Mouse (Mus musculus) erythroblast, embryonic 14.5 days (primary cell): ENCODE measurements around the gene Pkib.

Experiments used
- GATA1 ChIP-seq: IDR thresholded peaks from 2 replicates; pipeline ENCODE4 v1.6.1; 2012; ENCODE audit warnings: low read length, inconsistent platforms, mixed read lengths
- TAL1 ChIP-seq: IDR thresholded peaks from 3 replicates; pipeline ENCODE4 v1.6.1; 2012; ENCODE audit warnings: low read length, inconsistent platforms, mixed read lengths

- no peak for TF ChIP-seq GATA1
- no peak for TF ChIP-seq TAL1
Measured at GRCm38 (mm10) chr10:57675740-57676139, 44.0 kb downstream of the Pkib start.
